Mouse (Mus musculus): ENCODE measurements around the gene Spata3.

DNA sequence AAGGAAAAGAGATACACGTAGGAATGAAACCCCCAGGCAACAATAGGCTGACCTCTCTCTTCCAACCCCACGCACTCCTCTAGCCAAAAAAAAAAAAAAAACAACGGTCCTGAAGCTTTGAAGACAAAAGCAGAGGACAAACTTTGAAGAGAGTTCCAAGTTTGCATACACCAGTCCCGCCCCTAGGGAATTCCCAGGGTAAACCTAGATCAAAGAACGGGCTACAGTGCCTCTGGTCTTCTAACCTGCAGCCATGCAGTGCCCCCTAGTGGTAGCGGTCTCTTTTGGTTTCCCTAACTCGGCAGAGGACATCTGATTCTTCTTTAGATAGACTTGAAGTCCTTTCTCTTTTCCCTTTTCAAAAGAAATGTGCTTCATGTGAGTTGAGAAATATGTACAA, 8.8 kb upstream of the Spata3 start:
- no peak for TF ChIP-seq EP300 (optimal IDR thresholded peaks at IDR 0.05)
- peak; percentile 96 for TF ChIP-seq CTCF (IDR thresholded peaks at IDR 0.05; ENCODE audit: low read depth)
